Mouse (Mus musculus): ENCODE results near the gene Neurog2. TPM values are rescaled to one million over a fixed set of nuclear protein-coding genes. Genes with fewer than 3 reads are reported as not detected.

Gene Neurog2
- total RNA-seq, 2 experiments from 2014 or later = not detected

- ATAC-seq (ENCODE audit: poor library complexity, severe bottlenecking) = no peak
Observed at GRCm38 (mm10) chr3:127640762-127641700, 8.1 kb downstream of the Neurog2 start.

- no peak for ATAC-seq (ENCODE audit: poor library complexity, severe bottlenecking)
Observed at GRCm38 (mm10) chr3:127642211-127642610, 9.3 kb downstream of the Neurog2 start.

GRCm38 (mm10) chr3:127646156-127646825, 13.4 kb downstream of the Neurog2 start:
- no peak for ATAC-seq (ENCODE audit: poor library complexity, severe bottlenecking)

- no peak for ATAC-seq (ENCODE audit: poor library complexity, severe bottlenecking)
Observed at GRCm38 (mm10) chr3:127651742-127652653, 19.1 kb downstream of the Neurog2 start.

GRCm38 (mm10) chr3:127660712-127661111, 27.8 kb downstream of the Neurog2 start:
- no peak for ATAC-seq (ENCODE audit: poor library complexity, severe bottlenecking)

- ATAC-seq (ENCODE audit: poor library complexity, severe bottlenecking) = no peak
Observed at GRCm38 (mm10) chr3:127661646-127662531, 29.0 kb downstream of the Neurog2 start.

GRCm38 (mm10) chr3:127679703-127680102, 46.8 kb downstream of the Neurog2 start:
- no peak for ATAC-seq (ENCODE audit: poor library complexity, severe bottlenecking)

Other genes with a start within 250 kb of the Neurog2 start
- gene Ank2, start 133.8 kb upstream of the Neurog2 start, total RNA-seq (2015) = 0.27 TPM in 1 of 2 replicates, not detected in the other
- 0.81 TPM in 1 of 2 replicates, not detected in the other for gene Ank2, start 133.8 kb upstream of the Neurog2 start, total RNA-seq (2017)
- 50.3 and 61.8 TPM in 2 replicates for gene Larp7, start 79.8 kb upstream of the Neurog2 start, total RNA-seq (2015)
- gene Larp7, start 79.8 kb upstream of the Neurog2 start, total RNA-seq (2017) = 75.3 and 82.6 TPM in 2 replicates
- 9.0 and 9.5 TPM in 2 replicates for gene Zgrf1, start 79.6 kb upstream of the Neurog2 start, total RNA-seq (2015)
- 12.2 and 17.8 TPM in 2 replicates for gene Zgrf1, start 79.6 kb upstream of the Neurog2 start, total RNA-seq (2017)
- 15.5 and 17.8 TPM in 2 replicates for gene Alpk1, start 147.4 kb downstream of the Neurog2 start, total RNA-seq (2015)
- gene Alpk1, start 147.4 kb downstream of the Neurog2 start, total RNA-seq (2017) = 28.7 and 35.1 TPM in 2 replicates
- gene Tifa, start 156.7 kb downstream of the Neurog2 start, total RNA-seq (2015) = 111 and 137 TPM in 2 replicates
- 111 and 121 TPM in 2 replicates for gene Tifa, start 156.7 kb downstream of the Neurog2 start, total RNA-seq (2017)
- gene Ap1ar, start 204.4 kb downstream of the Neurog2 start, total RNA-seq (2015) = 36.1 and 50.7 TPM in 2 replicates
- gene Ap1ar, start 204.4 kb downstream of the Neurog2 start, total RNA-seq (2017) = 41.5 and 43.3 TPM in 2 replicates

All from megakaryocyte, adult 5-6 weeks (primary cell).